ENCODE assay signal across 12 mouse cellular contexts in the genomic region with DNA sequence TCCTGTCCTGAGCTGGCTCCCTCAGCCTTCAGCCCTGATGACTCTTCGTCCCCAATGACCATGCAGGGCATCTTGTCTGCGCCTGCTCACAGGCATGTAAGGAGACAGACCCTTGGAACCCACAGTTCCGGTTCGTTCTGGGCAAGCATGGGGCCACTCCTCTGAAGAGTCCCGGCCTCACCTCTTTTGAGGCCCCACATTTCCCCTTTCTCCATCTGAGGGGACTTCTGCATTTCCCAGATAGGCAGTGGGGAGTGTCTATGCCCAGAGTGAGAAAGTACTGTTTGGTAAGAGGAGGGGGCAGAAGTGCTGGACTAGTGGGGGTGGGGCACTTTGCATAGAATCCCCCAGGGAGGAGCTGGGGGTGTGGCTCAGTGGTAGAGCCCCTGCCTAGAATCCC. TPM values are rescaled to one million over a fixed set of nuclear protein-coding genes. Genes with fewer than 3 reads are reported as not detected.
A peak's percentile ranks its signal among the peaks of the same experiment; 100 is the strongest.
DNase-seq lines count a peak whose midpoint lies in the region; ATAC-seq and TF ChIP-seq lines count a peak whose summit lies in the region.
"Had no signal": no experiment of that assay in that cellular context is flagged by ENCODE, and none has a peak within 500 bp of the region (broad histone marks: within the 10 kb centered on the region; RNA-seq: fewer than 3 reads in every experiment).

No protein-coding gene starts in this region.

- peak overlapping the region; percentile 28; the same call in 1 of the 2 replicates for H3K27ac ChIP-seq in gastrocnemius, adult 2 months
- peak overlapping the region; percentile 42 for H3K27ac ChIP-seq in liver, adult 2 months (replicated peaks; ENCODE audit: insufficient read depth, low read depth, low read length)
- no peak overlapping the region for H3K27ac ChIP-seq in forebrain, postnatal 0 days (ENCODE audit: low read depth, low read length)
- H3K27ac ChIP-seq: limb, embryonic 13.5 days; neural tube, embryonic 13.5 days had no signal

- no peak for DNase-seq in gastrocnemius, adult 2 months
- no peak for DNase-seq in gastrocnemius, postnatal 14 days
- DNase-seq in R1 (ENCODE audit: low read depth, low spot score), result peak; percentile 58
- DNase-seq in liver, adult 2 months (ENCODE audit: extremely low read depth, low read depth, low spot score), result peak; percentile 19
- DNase-seq in thymus, postnatal 0 days (ENCODE audit: low spot score), result no peak
- DNase-seq in kidney, postnatal 4 days, result no peak
- DNase-seq in forebrain, postnatal 0 days, result no peak
- DNase-seq: kidney, postnatal 14 days had no signal

- H3K4me3 ChIP-seq in gastrocnemius, adult 2 months, result no peak overlapping the region
- H3K4me3 ChIP-seq in liver, adult 2 months (ENCODE audit: insufficient read depth, low read depth, low read length), result no peak overlapping the region
- H3K4me3 ChIP-seq in forebrain, postnatal 0 days (ENCODE audit: low read depth, low read length), result no peak overlapping the region
- H3K4me3 ChIP-seq: hindbrain, embryonic 10.5 days; limb, embryonic 13.5 days; neural tube, embryonic 13.5 days had no signal

- peak; percentile 19; the same call in 1 of the 2 replicates for ATAC-seq in megakaryocyte-erythroid progenitor cell, adult 5-6 weeks (replicated peaks; ENCODE audit: low FRiP score, low TSS enrichment, poor library complexity, severe bottlenecking)
- ATAC-seq in forebrain, postnatal 0 days, result no peak

- TF ChIP-seq CTCF in gastrocnemius, adult 2 months (IDR thresholded peaks at IDR 0.05), result no peak
- no peak for TF ChIP-seq CTCF in liver, adult 2 months (IDR thresholded peaks at IDR 0.05; ENCODE audit: low read depth, low read length)
- TF ChIP-seq CTCF in forebrain, postnatal 0 days (IDR thresholded peaks at IDR 0.05; ENCODE audit: low read depth), result no peak

- intact Hi-C loops in gastrocnemius, adult 2 months (cut with DNase I), result no loop called here
- intact Hi-C loops in gastrocnemius, postnatal 14 days (cut with DNase I; ENCODE audit: low total_unique reads), result no loop called here

- 90% methylated on average over 5 of the region's 5 CpGs for WGBS in liver, adult 2 months
- WGBS in forebrain, postnatal 0 days, result 90% methylated on average over 5 of the region's 5 CpGs

- no peaks in the 10 kb centered on the region for H3K27me3 ChIP-seq in liver, adult 2 months (ENCODE audit: control insufficient read depth, insufficient read depth, low read length)
- H3K27me3 ChIP-seq in forebrain, postnatal 0 days (ENCODE audit: insufficient read depth, low read length), result no peaks in the 10 kb centered on the region
- H3K27me3 ChIP-seq: neural tube, embryonic 13.5 days had no signal

- H3K9ac ChIP-seq in liver, adult 2 months (ENCODE audit: low read depth, low read length), result no peak overlapping the region
- H3K9ac ChIP-seq in forebrain, postnatal 0 days, result no peak overlapping the region
- H3K9ac ChIP-seq: limb, embryonic 13.5 days; neural tube, embryonic 13.5 days had no signal

- H3K4me1 ChIP-seq in liver, adult 2 months (ENCODE audit: control insufficient read depth, insufficient read depth, low read length), result no peaks in the 10 kb centered on the region
- no peaks in the 10 kb centered on the region for H3K4me1 ChIP-seq in forebrain, postnatal 0 days (ENCODE audit: insufficient read depth)

- no peaks in the 10 kb centered on the region for H3K36me3 ChIP-seq in liver, adult 2 months (ENCODE audit: control insufficient read depth, insufficient read depth, low read length)
- H3K36me3 ChIP-seq in forebrain, postnatal 0 days (ENCODE audit: insufficient read depth), result peaks cover 9% of the 10 kb centered on the region
- H3K36me3 ChIP-seq: hindbrain, embryonic 10.5 days; limb, embryonic 13.5 days; neural tube, embryonic 13.5 days had no signal

- no peak overlapping the region for H3K4me2 ChIP-seq in forebrain, postnatal 0 days (ENCODE audit: low read depth)
- H3K4me2 ChIP-seq: limb, embryonic 13.5 days; neural tube, embryonic 13.5 days had no signal

- TF ChIP-seq POLR2A in liver, adult 2 months (IDR thresholded peaks at IDR 0.05; ENCODE audit: extremely low read depth, insufficient read depth, low read length), result no peak

- no peaks in the 10 kb centered on the region for H3K79me2 ChIP-seq in liver, adult 2 months (ENCODE audit: control insufficient read depth, insufficient read depth, low read length)

- no peaks in the 10 kb centered on the region for H3K9me3 ChIP-seq in forebrain, postnatal 0 days (ENCODE audit: low read length)
- H3K9me3 ChIP-seq: limb, embryonic 13.5 days; neural tube, embryonic 13.5 days had no signal

RNA-seq across cellular contexts. Expression of a gene that starts 35.0 kb away (rescaled TPM):
- 10 to 100 TPM; 30.6 to 31.1 TPM for total RNA-seq in gastrocnemius, adult 2 months (2021)
- 10 to 100 TPM; 36.2 to 39.8 TPM for total RNA-seq in gastrocnemius, postnatal 14 days (2021)
- 20.9 and 26.5 TPM in 2 replicates for total RNA-seq in liver, adult 2 months (2014; rRNA removed)
- 62.3 and 69.1 TPM in 2 replicates for polyA plus RNA-seq in liver, adult 2 months (2012; rRNA removed)
- total RNA-seq in megakaryocyte-erythroid progenitor cell, adult 5-6 weeks (2014; fragmentation: Nextera tagmentation), result 57.7 and 80.8 TPM in 2 replicates
- total RNA-seq in megakaryocyte-erythroid progenitor cell, adult 5-6 weeks (2017), result 19.5 and 38.6 TPM in 2 replicates
- polyA plus RNA-seq in thymus, postnatal 0 days (2015; fragmentation: Nextera tagmentation; extraction: Ambion mirVana), result 184 and 200 TPM in 2 replicates
- total RNA-seq in forebrain, postnatal 0 days (2014; rRNA removed), result 46.2 and 48.8 TPM in 2 replicates
- polyA plus RNA-seq in forebrain, postnatal 0 days (2015; fragmentation: Nextera tagmentation; extraction: Ambion mirVana), result 139 and 156 TPM in 2 replicates

RNA-seq across cellular contexts. Expression of a gene that starts 38.3 kb away (rescaled TPM):
- total RNA-seq in gastrocnemius, adult 2 months (2021), result 1 to 10 TPM in 1 of 2 experiments, under 1 TPM in 1; 0.89 to 1.0 TPM
- total RNA-seq in gastrocnemius, postnatal 14 days (2021), result 1 to 10 TPM in 1 of 2 experiments, under 1 TPM in 1; 0.78 to 2.0 TPM
- 1.5 TPM in 2 replicates for total RNA-seq in liver, adult 2 months (2014; rRNA removed)
- 0.60 and 1.3 TPM in 2 replicates for polyA plus RNA-seq in liver, adult 2 months (2012; rRNA removed)
- total RNA-seq in megakaryocyte-erythroid progenitor cell, adult 5-6 weeks (2014; fragmentation: Nextera tagmentation), result 6.0 and 14.7 TPM in 2 replicates
- total RNA-seq in megakaryocyte-erythroid progenitor cell, adult 5-6 weeks (2017), result 3.0 and 8.0 TPM in 2 replicates
- 3.1 TPM in 2 replicates for polyA plus RNA-seq in thymus, postnatal 0 days (2015; fragmentation: Nextera tagmentation; extraction: Ambion mirVana)
- total RNA-seq in forebrain, postnatal 0 days (2014; rRNA removed), result 188 and 200 TPM in 2 replicates
- polyA plus RNA-seq in forebrain, postnatal 0 days (2015; fragmentation: Nextera tagmentation; extraction: Ambion mirVana), result 114 and 128 TPM in 2 replicates

Comparison
In these comparisons a context has a peak if more than half of its experiments do, and no peak if none do; other contexts are left out.
1. DNase-seq: peak in R1 (single experiment) and liver, adult 2 months (single experiment); none in gastrocnemius, adult 2 months (single experiment), gastrocnemius, postnatal 14 days (single experiment), thymus, postnatal 0 days (single experiment), kidney, postnatal 4 days (0 of 2) and forebrain, postnatal 0 days (single experiment).
2. RNA of a gene that starts 38.3 kb away (total RNA-seq): 188 to 200 TPM in forebrain, postnatal 0 days; 3.0 to 14.7 TPM in megakaryocyte-erythroid progenitor cell, adult 5-6 weeks, 0.78 to 2.0 TPM in gastrocnemius, postnatal 14 days, 1.5 TPM in liver, adult 2 months and 0.89 to 1.0 TPM in gastrocnemius, adult 2 months; every median in the first group is over 10 times any median in the second.